Mouse (Mus musculus) CD4-positive, CD25-positive, alpha-beta regulatory T cell (primary cell): ENCODE results near the gene Hbq1b. TPM values are rescaled to one million over a fixed set of nuclear protein-coding genes. Genes with fewer than 3 reads are reported as not detected.

Experiments
- polyA plus RNA-seq: library from polyadenylated mRNA; unstranded; fragments of 100-300 nt; shearing (Covaris generic); gene quantifications from one replicate; pipeline ENCODE4 v1.2.1, GENCODE M21; 2017

The Hbq1b gene
- not detected for polyA plus RNA-seq

GRCm38 (mm10) chr11:32286695-32287492 is at the start of gene Hbq1b:
Gene Hbq1b, plus strand, starts transcription at chr11:32286965.

GRCm38 (mm10) chr11:32267188-32267884 is 19.4 kb upstream of the Hbq1b start, which contains the start of gene Nprl3:
Gene Nprl3, minus strand, starts transcription at chr11:32267707.

GRCm38 (mm10) chr11:32276347-32276746 is 10.4 kb upstream of the Hbq1b start, which contains the start of gene Hba-x:
Gene Hba-x, plus strand, starts transcription at chr11:32276400.

GRCm38 (mm10) chr11:32283091-32283777 is 3.5 kb upstream of the Hbq1b start, which contains the start of gene Hba-a1:
Gene Hba-a1, plus strand, starts transcription at chr11:32283511.

GRCm38 (mm10) chr11:32296203-32296602 is 9.4 kb downstream of the Hbq1b start, which contains the start of gene Hba-a2:
Gene Hba-a2, plus strand, starts transcription at chr11:32296489.

GRCm38 (mm10) chr11:32299865-32300264 is 13.1 kb downstream of the Hbq1b start, which contains the start of gene Hbq1a:
Gene Hbq1a, plus strand, starts transcription at chr11:32300069.

Other genes starting within 250 kb of the Hbq1b start
- gene Il9r, start 86.7 kb upstream of the Hbq1b start, polyA plus RNA-seq = 8.6 TPM
- 37.1 TPM for gene Snrnp25, start 81.5 kb upstream of the Hbq1b start, polyA plus RNA-seq
- 0.91 TPM for gene Rhbdf1, start 64.7 kb upstream of the Hbq1b start, polyA plus RNA-seq
- gene Mpg, start 60.5 kb upstream of the Hbq1b start, polyA plus RNA-seq = 32.5 TPM
- gene Nprl3, start 19.3 kb upstream of the Hbq1b start, polyA plus RNA-seq = 73.9 TPM
- gene Hba-x, start 10.6 kb upstream of the Hbq1b start, polyA plus RNA-seq = not detected
- gene Hba-a1, start 3.5 kb upstream of the Hbq1b start, polyA plus RNA-seq = 99.6 TPM
- 169 TPM for gene Hba-a2, start 9.5 kb downstream of the Hbq1b start, polyA plus RNA-seq
- gene Hbq1a, start 13.1 kb downstream of the Hbq1b start, polyA plus RNA-seq = not detected
- 0.12 TPM for gene Sh3pxd2b, start 60.9 kb downstream of the Hbq1b start, polyA plus RNA-seq
- gene Ubtd2, start 168.4 kb downstream of the Hbq1b start, polyA plus RNA-seq = 8.4 TPM
- 2.2 TPM for gene Efcab9, start 245.1 kb downstream of the Hbq1b start, polyA plus RNA-seq
- gene Stk10, start 246.3 kb downstream of the Hbq1b start, polyA plus RNA-seq = 301 TPM